Mouse (Mus musculus) adrenal gland, postnatal 4 days (tissue): ENCODE data around the gene Taok1. TPM values are rescaled to one million over a fixed set of nuclear protein-coding genes. Genes with fewer than 3 reads are reported as not detected.

Experiments
- DNase-seq, 2 experiments: peaks; one replicate each; pipeline ENCODE4 v3.0.0; 2021 to 2022; ENCODE audit warnings: low spot score in 2 of 2, mixed read lengths in 2 of 2
- total RNA-seq, 2 experiments: library from RNA; stranded (reverse); gene quantifications; 2 replicates each; pipeline ENCODE4 v1.2.3; 2021

Gene Taok1
- total RNA-seq, 2 experiments from 2014 or later: 56.7 to 59.7 TPM

- DNase-seq: peak; percentile 65 to 70
Observed at GRCm38 (mm10) chr11:77512891-77513810, 94.5 kb downstream of the Taok1 start.

- DNase-seq: no peak
Observed at GRCm38 (mm10) chr11:77511336-77511735, 96.3 kb downstream of the Taok1 start.

- peak; percentile 78 to 85 for DNase-seq
Observed at GRCm38 (mm10) chr11:77508068-77509021, 99.3 kb downstream of the Taok1 start.

- DNase-seq: no peak
Observed at GRCm38 (mm10) chr11:77507426-77507825, 100.2 kb downstream of the Taok1 start.

- no peak for DNase-seq
Observed at GRCm38 (mm10) chr11:77506941-77507340, 100.7 kb downstream of the Taok1 start.

GRCm38 (mm10) chr11:77506273-77506672, 101.3 kb downstream of the Taok1 start:
- no peak for DNase-seq

- DNase-seq: no peak
Observed at GRCm38 (mm10) chr11:77505291-77505980, 102.2 kb downstream of the Taok1 start.

- no peak for DNase-seq
Observed at GRCm38 (mm10) chr11:77504377-77504776, 103.2 kb downstream of the Taok1 start.

GRCm38 (mm10) chr11:77503511-77503910, 104.1 kb downstream of the Taok1 start:
- no peak for DNase-seq

GRCm38 (mm10) chr11:77502481-77502880, 105.1 kb downstream of the Taok1 start:
- DNase-seq: no peak

GRCm38 (mm10) chr11:77501971-77502370, 105.6 kb downstream of the Taok1 start:
- DNase-seq: no peak

- no peak for DNase-seq
Observed at GRCm38 (mm10) chr11:77501392-77501791, 106.2 kb downstream of the Taok1 start.

GRCm38 (mm10) chr11:77500361-77501325, 107.0 kb downstream of the Taok1 start:
- no peak for DNase-seq

- no peak for DNase-seq
Observed at GRCm38 (mm10) chr11:77499354-77499753, 108.3 kb downstream of the Taok1 start.

- no peak for DNase-seq
Observed at GRCm38 (mm10) chr11:77498261-77499139, 109.1 kb downstream of the Taok1 start.

- DNase-seq: no peak
Observed at GRCm38 (mm10) chr11:77497851-77498250, 109.8 kb downstream of the Taok1 start.

- DNase-seq: no peak
Observed at GRCm38 (mm10) chr11:77497341-77497756, 110.3 kb downstream of the Taok1 start.

GRCm38 (mm10) chr11:77495507-77495906, 112.1 kb downstream of the Taok1 start:
- no peak for DNase-seq

GRCm38 (mm10) chr11:77494782-77495181, 112.8 kb downstream of the Taok1 start:
- DNase-seq: no peak
